Mouse (Mus musculus) liver, postnatal 0 days (tissue): ENCODE results near the gene Ehd2. TPM values are rescaled to one million over a fixed set of nuclear protein-coding genes. Genes with fewer than 3 reads are reported as not detected.

Experiments
- ATAC-seq: fragments of 200-750 bp; cut with Nextera tagmentation; 2 replicates; pipeline ENCODE4 v1.8.0; 2017; ENCODE audit warnings: mild to moderate bottlenecking, moderate library complexity
- DNase-seq: peaks from one replicate; pipeline ENCODE4 v3.0.0-alpha.2; 2016
- H3K27ac ChIP-seq: fragments of 300-500 bp; sonication (generic); 2 replicates; pipeline ENCODE4 v1.5.1; 2014; ENCODE audit warnings: antibody characterized with exemption, moderate library complexity, mild to moderate bottlenecking, low read depth
- H3K27me3 ChIP-seq: fragments of 300-500 bp; sonication (generic); 2 replicates; pipeline ENCODE4 v1.6.1; 2014; ENCODE audit warnings: low read length, control low read depth, mixed read lengths; ENCODE audit not compliant: insufficient read depth
- H3K36me3 ChIP-seq: fragments of 300-500 bp; sonication (generic); replicated peaks from 2 replicates; pipeline ENCODE4 v1.6.1; 2014; ENCODE audit warnings: mild to moderate bottlenecking, control low read depth, low read length, moderate library complexity, mixed read lengths; ENCODE audit not compliant: insufficient read depth
- H3K4me1 ChIP-seq: fragments of 300-500 bp; sonication (generic); 2 replicates; pipeline ENCODE4 v1.6.1; 2014; ENCODE audit warnings: antibody characterized with exemption, mild to moderate bottlenecking, control low read depth; ENCODE audit not compliant: insufficient read depth
- H3K4me2 ChIP-seq: fragments of 300-500 bp; sonication (generic); 2 replicates; pipeline ENCODE4 v1.6.1; 2014; ENCODE audit warnings: low read depth, mild to moderate bottlenecking, low read length, moderate library complexity, mixed read lengths
- H3K4me3 ChIP-seq: fragments of 300-500 bp; sonication (generic); 2 replicates; pipeline ENCODE4 v1.5.1; 2014; ENCODE audit warnings: low read depth, low read length
- H3K9ac ChIP-seq: fragments of 300-500 bp; sonication (generic); replicated peaks from 2 replicates; pipeline ENCODE4 v1.6.1; 2014; ENCODE audit warnings: mild to moderate bottlenecking, moderate library complexity
- H3K9me3 ChIP-seq: fragments of 300-500 bp; sonication (generic); 2 replicates; pipeline ENCODE4 v1.6.1; 2016; ENCODE audit warnings: mild to moderate bottlenecking, control low read depth, low read length, mixed read lengths
- CTCF ChIP-seq: sonication (generic); IDR thresholded peaks from 2 replicates; pipeline ENCODE4 v1.5.1; 2016; ENCODE audit warnings: antibody characterized with exemption, low read depth
- EP300 ChIP-seq: IDR thresholded peaks from 2 replicates; pipeline ENCODE4 v1.6.1; 2016; ENCODE audit warnings: antibody characterized with exemption, low read depth, mild to moderate bottlenecking
- WGBS: fragments of 180-500 bp; shearing (Covaris S2); extraction: QIAGEN DNeasy Blood & Tissue Kit; methylation state at CpG from one replicate; pipeline ENCODE4 v1.1.7; 2014; ENCODE audit not compliant: insufficient replicate concordance; 5-methylcytosine and 5-hydroxymethylcytosine counted together
- polyA plus RNA-seq: library from polyadenylated mRNA; unstranded; fragments of >200 nt; fragmentation: Nextera tagmentation; extraction: Ambion mirVana; gene quantifications from 2 replicates; pipeline ENCODE4 v1.2.1, GENCODE M21; 2015

The Ehd2 gene
- polyA plus RNA-seq, 1 experiment from 2014 or later, result 2.7 TPM

- Histone ChIP-seq H3K4me2 (no peak overlapping the region), H3K9me3 (no peaks in the 10 kb centered on the region), H3K9ac (no peak overlapping the region), H3K4me1 (peaks cover 47% of the 10 kb centered on the region), H3K27ac (no peak overlapping the region), H3K27me3 (no peaks in the 10 kb centered on the region), H3K36me3 (no peaks in the 10 kb centered on the region), H3K4me3 (no peak overlapping the region)
- TF ChIP-seq EP300 (no peak), CTCF (no peak)
- WGBS, result 72% methylated on average over 5 of the region's 5 CpGs
- DNase-seq, result no peak
- no peak for ATAC-seq
Measured at GRCm38 (mm10) chr7:16010649-16011048, 43.3 kb upstream of the Ehd2 start.

GRCm38 (mm10) chr7:16009636-16010035, 42.3 kb upstream of the Ehd2 start:
- no peak for ATAC-seq

GRCm38 (mm10) chr7:16005020-16005419, 37.7 kb upstream of the Ehd2 start:
- TF ChIP-seq EP300, result no peak
- TF ChIP-seq CTCF, result no peak
- no peak overlapping the region for H3K9ac ChIP-seq
- DNase-seq, result no peak
- no peak overlapping the region for H3K27ac ChIP-seq
- no peaks in the 10 kb centered on the region for H3K36me3 ChIP-seq
- 83% methylated on average over 3 of the region's 3 CpGs for WGBS
- H3K27me3 ChIP-seq, result no peaks in the 10 kb centered on the region
- no peak overlapping the region for H3K4me3 ChIP-seq
- no peaks in the 10 kb centered on the region for H3K9me3 ChIP-seq
- H3K4me2 ChIP-seq, result no peak overlapping the region
- no peak for ATAC-seq
- peaks cover 24% of the 10 kb centered on the region for H3K4me1 ChIP-seq

More at GRCm38 (mm10) chr7:16009636-16010035, 42.3 kb upstream of the Ehd2 start:
- no peak overlapping the region for H3K4me3 ChIP-seq
- H3K4me1 ChIP-seq, result peaks cover 37% of the 10 kb centered on the region
- no peak overlapping the region for H3K9ac ChIP-seq
- no peaks in the 10 kb centered on the region for H3K9me3 ChIP-seq
- no peaks in the 10 kb centered on the region for H3K36me3 ChIP-seq
- no peak for TF ChIP-seq EP300
- TF ChIP-seq CTCF, result no peak
- H3K4me2 ChIP-seq, result no peak overlapping the region
- no peak overlapping the region for H3K27ac ChIP-seq
- DNase-seq, result no peak
- 84% methylated on average over 7 of the region's 7 CpGs for WGBS
- no peaks in the 10 kb centered on the region for H3K27me3 ChIP-seq

- Histone ChIP-seq H3K9me3 (no peaks in the 10 kb centered on the region), H3K4me2 (no peak overlapping the region), H3K36me3 (peaks cover 3% of the 10 kb centered on the region), H3K27ac (no peak overlapping the region), H3K4me1 (peaks cover 24% of the 10 kb centered on the region), H3K9ac (no peak overlapping the region), H3K27me3 (no peaks in the 10 kb centered on the region), H3K4me3 (no peak overlapping the region)
- DNase-seq, result no peak
- 78% methylated on average over 12 of the region's 12 CpGs for WGBS
- ATAC-seq, result no peak
- no peak for TF ChIP-seq EP300
- no peak for TF ChIP-seq CTCF
Measured at GRCm38 (mm10) chr7:16004177-16004856, 37.0 kb upstream of the Ehd2 start.

GRCm38 (mm10) chr7:16003032-16003431, 35.7 kb upstream of the Ehd2 start:
- 44% methylated on average over 4 of the region's 4 CpGs for WGBS
- Histone ChIP-seq H3K27me3 (no peaks in the 10 kb centered on the region), H3K4me2 (no peak overlapping the region), H3K9me3 (no peaks in the 10 kb centered on the region), H3K4me1 (peaks cover 21% of the 10 kb centered on the region), H3K9ac (no peak overlapping the region), H3K4me3 (no peak overlapping the region), H3K36me3 (peaks cover 8% of the 10 kb centered on the region), H3K27ac (no peak overlapping the region)
- TF ChIP-seq CTCF (no peak), EP300 (no peak)
- DNase-seq (no peak), ATAC-seq (no peak)

- H3K27ac ChIP-seq, result no peak overlapping the region
- no peak overlapping the region for H3K4me3 ChIP-seq
- no peak for DNase-seq
- H3K9me3 ChIP-seq, result no peaks in the 10 kb centered on the region
- no peak overlapping the region for H3K9ac ChIP-seq
- TF ChIP-seq CTCF, result no peak
- 41% methylated on average over 5 of the region's 5 CpGs for WGBS
- no peaks in the 10 kb centered on the region for H3K27me3 ChIP-seq
- H3K4me2 ChIP-seq, result no peak overlapping the region
- H3K36me3 ChIP-seq, result peaks cover 12% of the 10 kb centered on the region
- ATAC-seq, result no peak
- peaks cover 18% of the 10 kb centered on the region for H3K4me1 ChIP-seq
Measured at GRCm38 (mm10) chr7:16002171-16002570, 34.8 kb upstream of the Ehd2 start.

- H3K27ac ChIP-seq, result no peak overlapping the region
Measured at GRCm38 (mm10) chr7:16001691-16002090, 34.3 kb upstream of the Ehd2 start.

More at GRCm38 (mm10) chr7:16001691-16002090, 34.3 kb upstream of the Ehd2 start:
- WGBS, result 56% methylated on average over 1 of the region's 1 CpGs
- no peak for ATAC-seq
- Histone ChIP-seq H3K4me1 (peaks cover 18% of the 10 kb centered on the region), H3K4me3 (no peak overlapping the region), H3K27me3 (no peaks in the 10 kb centered on the region), H3K36me3 (peaks cover 17% of the 10 kb centered on the region), H3K9ac (no peak overlapping the region), H3K9me3 (no peaks in the 10 kb centered on the region), H3K4me2 (no peak overlapping the region)
- DNase-seq, result no peak
- no peak for TF ChIP-seq CTCF
- no peak for TF ChIP-seq EP300
